Mouse (Mus musculus) spleen, postnatal 36 days (tissue): ENCODE measurements around the gene Nbas.

ENCODE experiments used
- DNase-seq, 2 experiments: peaks; one replicate each; pipeline ENCODE4 v3.0.0; 2022; ENCODE audit warnings: low spot score in 2 of 2, mixed read lengths in 1 of 2

The Nbas gene

GRCm38 (mm10) chr12:13389644-13390043, 120.7 kb downstream of the Nbas start:
- no peak for DNase-seq

- no peak for DNase-seq
These were observed 141.3 kb downstream of the Nbas start for GRCm38 (mm10) chr12:13410191-13410590.

GRCm38 (mm10) chr12:13418651-13419050, 149.7 kb downstream of the Nbas start:
- DNase-seq, result no peak

GRCm38 (mm10) chr12:13430219-13430618, 161.3 kb downstream of the Nbas start:
- no peak for DNase-seq

- DNase-seq, result no peak
These were observed 175.9 kb downstream of the Nbas start for GRCm38 (mm10) chr12:13444653-13445431.

- no peak for DNase-seq
These were observed 176.6 kb downstream of the Nbas start for GRCm38 (mm10) chr12:13445486-13446065.

- no peak for DNase-seq
These were observed 180.0 kb downstream of the Nbas start for GRCm38 (mm10) chr12:13448916-13449315.

GRCm38 (mm10) chr12:13452050-13452449, 183.1 kb downstream of the Nbas start:
- no peak for DNase-seq

GRCm38 (mm10) chr12:13460223-13460853, 191.4 kb downstream of the Nbas start:
- DNase-seq, result no peak

- no peak for DNase-seq
These were observed 192.7 kb downstream of the Nbas start for GRCm38 (mm10) chr12:13461558-13462153.

GRCm38 (mm10) chr12:13462397-13462796, 193.5 kb downstream of the Nbas start:
- no peak for DNase-seq

- DNase-seq, result no peak
These were observed 196.6 kb downstream of the Nbas start for GRCm38 (mm10) chr12:13465554-13465953.

GRCm38 (mm10) chr12:13474881-13475280, 205.9 kb downstream of the Nbas start:
- no peak for DNase-seq

- DNase-seq, result no peak
These were observed 210.2 kb downstream of the Nbas start for GRCm38 (mm10) chr12:13479163-13479562.

- no peak for DNase-seq
These were observed 217.3 kb downstream of the Nbas start for GRCm38 (mm10) chr12:13486278-13486677.

- no peak for DNase-seq
These were observed 228.3 kb downstream of the Nbas start for GRCm38 (mm10) chr12:13497211-13497610.

GRCm38 (mm10) chr12:13499237-13499889, 230.4 kb downstream of the Nbas start:
- DNase-seq, result no peak

GRCm38 (mm10) chr12:13500191-13500590, 231.3 kb downstream of the Nbas start:
- no peak for DNase-seq

- no peak for DNase-seq
These were observed 236.0 kb downstream of the Nbas start for GRCm38 (mm10) chr12:13504771-13505444.

GRCm38 (mm10) chr12:13518082-13518481, 249.1 kb downstream of the Nbas start:
- DNase-seq, result no peak

- DNase-seq, result no peak
These were observed 250.5 kb downstream of the Nbas start for GRCm38 (mm10) chr12:13519413-13519812.
